Mouse (Mus musculus) bone marrow, adult 2 months (tissue): ENCODE measurements around the gene Dync1i1.

Experiments
- CTCF ChIP-seq: fragments of 200-500 bp; IDR thresholded peaks from 2 replicates; pipeline ENCODE4 v1.5.1; 2011; ENCODE audit warnings: low read length, control low read depth; ENCODE audit not compliant: control insufficient read depth, insufficient read depth
- POLR2A ChIP-seq: fragments of 200-500 bp; IDR thresholded peaks from 2 replicates; pipeline ENCODE4 v1.6.1; 2011; ENCODE audit warnings: low read depth, mild to moderate bottlenecking, control low read depth, low read length, borderline replicate concordance; ENCODE audit not compliant: control insufficient read depth

- TF ChIP-seq CTCF (no peak), POLR2A (no peak)
Observed at GRCm38 (mm10) chr6:6070015-6070414, 344.6 kb downstream of the Dync1i1 start.
